ENCODE assay signal across 7 mouse cellular contexts in the genomic region with DNA sequence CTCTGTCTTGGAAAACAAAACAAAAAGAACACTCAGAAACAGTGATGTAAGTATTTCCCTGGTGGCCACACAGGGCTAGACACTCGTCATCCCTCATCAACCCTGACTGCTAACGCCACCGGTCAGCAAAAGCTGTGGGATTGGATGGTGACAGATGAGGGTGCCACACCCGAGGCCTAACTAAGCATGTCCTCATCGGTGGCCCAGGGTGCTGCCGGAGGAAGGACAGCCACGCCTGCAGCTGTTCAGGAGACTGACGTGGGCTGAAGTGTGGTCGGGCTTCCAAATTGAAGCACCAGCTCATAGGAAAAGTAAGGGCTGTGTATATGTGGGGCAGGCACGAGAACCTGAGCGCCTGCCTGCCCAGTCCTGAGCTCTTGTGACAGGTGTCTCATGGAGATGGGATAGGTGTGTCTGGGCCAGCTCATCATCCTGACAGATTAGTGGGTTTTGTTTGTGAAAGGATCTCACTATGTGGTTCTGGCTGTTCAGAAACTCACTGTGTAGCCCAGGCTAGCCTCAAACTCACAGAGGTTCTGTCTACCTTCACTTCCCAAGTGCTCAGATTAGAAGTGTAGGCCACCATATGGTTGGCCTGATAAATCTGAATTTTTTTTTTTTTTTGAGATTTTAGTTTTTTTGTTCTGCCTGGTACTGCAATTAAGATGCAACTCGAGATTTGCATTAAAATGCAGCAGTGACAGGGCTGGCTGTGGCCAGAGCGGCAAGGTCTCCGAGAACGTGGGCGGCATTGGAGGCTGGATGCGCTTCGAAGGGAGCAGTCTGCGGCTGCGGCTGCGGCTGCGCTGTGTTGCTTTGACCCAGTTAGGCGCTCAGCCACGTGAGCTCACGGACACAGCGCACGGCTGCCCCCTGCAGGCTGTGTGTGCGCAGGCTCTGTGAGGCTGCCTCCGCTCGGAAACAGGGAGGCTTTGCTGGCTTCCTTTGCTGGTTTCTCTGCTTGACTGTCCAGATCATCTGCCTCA. TPM values are rescaled to one million over a fixed set of nuclear protein-coding genes. Genes with fewer than 3 reads are reported as not detected.
DNase-seq lines count a peak whose midpoint lies in the region; ATAC-seq lines count a peak whose summit lies in the region.

No protein-coding gene starts in this region.

- peak overlapping the region; percentile 22; the same call in 1 of the 2 replicates for H3K4me2 ChIP-seq in intestine, embryonic 16.5 days (ENCODE audit: low read depth, low read length)
- H3K4me2 ChIP-seq in midbrain, embryonic 12.5 days (replicated peaks) = peak overlapping the region; percentile 30

- peak overlapping the region; percentile 43 for H3K9ac ChIP-seq in intestine, embryonic 16.5 days (ENCODE audit: low read depth, low read length)
- H3K9ac ChIP-seq in midbrain, embryonic 12.5 days (replicated peaks) = no peak overlapping the region

- no peak overlapping the region for H3K4me3 ChIP-seq in intestine, embryonic 16.5 days (ENCODE audit: low read length)
- H3K4me3 ChIP-seq in midbrain, embryonic 12.5 days = no peak overlapping the region

- WGBS in intestine, embryonic 16.5 days = 32% methylated on average over 30 of the region's 30 CpGs
- whole genome bisulfite sequencing in midbrain, embryonic 12.5 days = 34% methylated on average over 30 of the region's 30 CpGs

- 0 out of 2 replicates have a peak, but pooled peaks cover 6% of the 10 kb centered on the region for H3K36me3 ChIP-seq in intestine, embryonic 16.5 days (ENCODE audit: control insufficient read depth, insufficient read depth, low read length)
- H3K36me3 ChIP-seq in midbrain, embryonic 12.5 days = peaks cover 25% of the 10 kb centered on the region

- no peaks in the 10 kb centered on the region for H3K9me3 ChIP-seq in intestine, embryonic 16.5 days (ENCODE audit: control insufficient read depth, low read length)
- H3K9me3 ChIP-seq in midbrain, embryonic 12.5 days = no peaks in the 10 kb centered on the region

- no peak overlapping the region for H3K27ac ChIP-seq in intestine, embryonic 16.5 days (ENCODE audit: low read length)
- H3K27ac ChIP-seq in midbrain, embryonic 12.5 days (replicated peaks) = no peak overlapping the region

- intact Hi-C loops in left cerebral cortex, postnatal 4 days (cut with DNase I) = loop anchor here (5.0 kb wide), 1 partner anchor 65 kb away; no protein-coding TSS in a partner anchor

- H3K27me3 ChIP-seq in intestine, embryonic 16.5 days (replicated peaks; ENCODE audit: control insufficient read depth, insufficient read depth, low read length) = no peaks in the 10 kb centered on the region
- H3K27me3 ChIP-seq in midbrain, embryonic 12.5 days = no peaks in the 10 kb centered on the region

- H3K4me1 ChIP-seq in intestine, embryonic 16.5 days (ENCODE audit: control insufficient read depth, insufficient read depth, low read length) = peaks cover 10% of the 10 kb centered on the region
- peaks cover 12% of the 10 kb centered on the region; the same call in 1 of the 2 replicates for H3K4me1 ChIP-seq in midbrain, embryonic 12.5 days

- ATAC-seq in intestine, embryonic 16.5 days = peak; percentile 95
- peak; percentile 91 for ATAC-seq in midbrain, embryonic 12.5 days (ENCODE audit: low FRiP score, low read depth)

- peak; percentile 78 for DNase-seq in adrenal gland, adult 8-10 months
- peak; percentile 85 for DNase-seq in embryo, embryonic 11.5 days (ENCODE audit: low read depth, low spot score)
- DNase-seq in gastrocnemius, postnatal 4 days (ENCODE audit: low spot score in 2 of 2) = peak; percentile 77 to 89
- peak; percentile 93 for DNase-seq in left cerebral cortex, postnatal 4 days
- peak; percentile 90 for DNase-seq in skeletal muscle tissue, adult 2 months (ENCODE audit: low read depth, low spot score)

RNA-seq across cellular contexts. Expression of a gene that starts 19.1 kb away (rescaled TPM):
- 10 to 100 TPM; 65.7 to 82.3 (median 74.3) TPM for total RNA-seq in adrenal gland, adult 8-10 months (2022)
- 10 to 100 TPM; 36.1 to 40.1 TPM for total RNA-seq in gastrocnemius, postnatal 4 days (2021)
- 56.2 and 58.2 TPM in 2 replicates for polyA plus RNA-seq in intestine, embryonic 16.5 days (2015; fragmentation: Nextera tagmentation; extraction: Ambion mirVana)
- total RNA-seq in left cerebral cortex, postnatal 4 days (2021) = 10 to 100 TPM; 27.0 to 33.0 TPM
- 52.3 and 57.8 TPM in 2 replicates for polyA plus RNA-seq in midbrain, embryonic 12.5 days (2016; fragmentation: Nextera tagmentation; extraction: Ambion mirVana)

RNA-seq across cellular contexts. Expression of a gene that starts 19.1 kb away (rescaled TPM):
- total RNA-seq in adrenal gland, adult 8-10 months (2022) = 10 to 100 TPM; 39.2 to 41.7 (median 40.0) TPM
- 10 to 100 TPM; 27.5 to 32.1 TPM for total RNA-seq in gastrocnemius, postnatal 4 days (2021)
- polyA plus RNA-seq in intestine, embryonic 16.5 days (2015; fragmentation: Nextera tagmentation; extraction: Ambion mirVana) = 43.0 and 46.2 TPM in 2 replicates
- total RNA-seq in left cerebral cortex, postnatal 4 days (2021) = 10 to 100 TPM; 42.0 to 43.6 TPM
- polyA plus RNA-seq in midbrain, embryonic 12.5 days (2016; fragmentation: Nextera tagmentation; extraction: Ambion mirVana) = 62.0 and 64.0 TPM in 2 replicates

RNA-seq across cellular contexts. Expression of a gene that starts 26.5 kb away (rescaled TPM):
- 100 to 1,000 TPM in 2 of 4 experiments, 10 to 100 TPM in 2; 87.5 to 137 (median 109) TPM for total RNA-seq in adrenal gland, adult 8-10 months (2022)
- 100 to 1,000 TPM; 117 to 120 TPM for total RNA-seq in gastrocnemius, postnatal 4 days (2021)
- 75.7 and 83.4 TPM in 2 replicates for polyA plus RNA-seq in intestine, embryonic 16.5 days (2015; fragmentation: Nextera tagmentation; extraction: Ambion mirVana)
- 100 to 1,000 TPM; 716 to 729 TPM for total RNA-seq in left cerebral cortex, postnatal 4 days (2021)
- 382 and 402 TPM in 2 replicates for polyA plus RNA-seq in midbrain, embryonic 12.5 days (2016; fragmentation: Nextera tagmentation; extraction: Ambion mirVana)

RNA-seq across cellular contexts. Expression of a gene that starts 54.2 kb away (rescaled TPM):
- total RNA-seq in adrenal gland, adult 8-10 months (2022) = 10 to 100 TPM; 12.8 to 16.6 (median 16.0) TPM
- 1 to 10 TPM; 7.3 to 7.9 TPM for total RNA-seq in gastrocnemius, postnatal 4 days (2021)
- polyA plus RNA-seq in intestine, embryonic 16.5 days (2015; fragmentation: Nextera tagmentation; extraction: Ambion mirVana) = 11.3 and 12.7 TPM in 2 replicates
- total RNA-seq in left cerebral cortex, postnatal 4 days (2021) = 10 to 100 TPM; 21.3 to 22.0 TPM
- polyA plus RNA-seq in midbrain, embryonic 12.5 days (2016; fragmentation: Nextera tagmentation; extraction: Ambion mirVana) = 11.8 and 13.2 TPM in 2 replicates

RNA-seq across cellular contexts. Expression of a gene that starts 60.0 kb away (rescaled TPM):
- 100 to 1,000 TPM in 1 of 4 experiments, 10 to 100 TPM in 3; 50.3 to 118 (median 79.5) TPM for total RNA-seq in adrenal gland, adult 8-10 months (2022)
- total RNA-seq in gastrocnemius, postnatal 4 days (2021) = 10 to 100 TPM; 48.6 to 61.8 TPM
- polyA plus RNA-seq in intestine, embryonic 16.5 days (2015; fragmentation: Nextera tagmentation; extraction: Ambion mirVana) = 927 and 953 TPM in 2 replicates
- 100 to 1,000 TPM; 638 to 668 TPM for total RNA-seq in left cerebral cortex, postnatal 4 days (2021)
- 2,376 and 2,635 TPM in 2 replicates for polyA plus RNA-seq in midbrain, embryonic 12.5 days (2016; fragmentation: Nextera tagmentation; extraction: Ambion mirVana)

Comparison
In these comparisons a context has a peak if more than half of its experiments do, and no peak if none do; other contexts are left out.
1. RNA of a gene that starts 26.5 kb away (total RNA-seq): 716 to 729 TPM in left cerebral cortex, postnatal 4 days; 87.5 to 137 TPM in adrenal gland, adult 8-10 months and 117 to 120 TPM in gastrocnemius, postnatal 4 days; every median in the first group is over 4 times any median in the second.
2. Peak in every context shown above with its lines, with median percentiles within 50 percentile points of each other: DNase-seq.